Comparison of ENCODE assay signal across 16 mouse cellular contexts in the genomic region with DNA sequence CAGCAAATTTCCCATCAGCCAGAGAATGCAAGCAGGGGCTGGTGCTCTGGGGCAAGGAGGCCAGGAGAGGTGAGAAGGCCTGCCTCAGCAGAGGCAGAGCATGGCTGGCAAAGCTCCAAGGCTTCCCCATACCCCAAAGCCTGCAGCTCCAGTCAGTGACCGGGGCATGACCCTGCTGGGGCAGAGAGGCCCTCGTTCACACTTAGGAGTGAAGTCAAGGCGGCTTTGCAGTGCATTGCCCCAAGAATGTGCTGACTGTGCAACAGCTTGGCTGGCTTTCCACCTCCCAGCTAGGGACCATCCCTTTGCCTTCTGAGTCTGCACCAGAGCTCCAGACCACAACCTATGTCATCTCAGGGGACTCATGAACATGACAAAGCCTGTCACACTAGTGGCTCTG.
A peak's percentile ranks its signal among the peaks of the same experiment; 100 is the strongest.
DNase-seq lines count a peak whose midpoint lies in the region; ATAC-seq lines count a peak whose summit lies in the region.
"Had no signal": no experiment of that assay in that cellular context is flagged by ENCODE, and none has a peak within 500 bp of the region (broad histone marks: within the 10 kb centered on the region; RNA-seq: fewer than 3 reads in every experiment).

No protein-coding gene starts in this region.

- peaks cover 23% of the 10 kb centered on the region for H3K4me1 ChIP-seq in kidney, embryonic 16.5 days (ENCODE audit: insufficient read depth, low read length)

- peak; percentile 82 for ATAC-seq in kidney, embryonic 16.5 days (ENCODE audit: low FRiP score, low TSS enrichment)

- WGBS in kidney, embryonic 16.5 days: 17% methylated on average over 3 of the region's 3 CpGs

- no peak overlapping the region for H3K9ac ChIP-seq in kidney, embryonic 16.5 days (replicated peaks; ENCODE audit: low read length)
- H3K9ac ChIP-seq: stomach, embryonic 15.5 days had no signal

- H3K4me3 ChIP-seq in kidney, embryonic 16.5 days (ENCODE audit: low read length): no peak overlapping the region
- H3K4me3 ChIP-seq: erythroblast, embryonic 14.5 days; stomach, embryonic 15.5 days had no signal

- no peak overlapping the region for H3K27ac ChIP-seq in kidney, embryonic 16.5 days (ENCODE audit: low read length)
- H3K27ac ChIP-seq: macrophage; stomach, embryonic 15.5 days had no signal

- H3K4me2 ChIP-seq in kidney, embryonic 16.5 days (replicated peaks; ENCODE audit: low read depth, low read length): no peak overlapping the region
- H3K4me2 ChIP-seq: stomach, embryonic 15.5 days had no signal

- H3K9me3 ChIP-seq in kidney, embryonic 16.5 days (ENCODE audit: low read length): no peaks in the 10 kb centered on the region
- H3K9me3 ChIP-seq: stomach, embryonic 15.5 days had no signal

- peak; percentile 27 for DNase-seq in heart, postnatal 4 days
- DNase-seq in heart, adult 18-20 months: no peak
- DNase-seq in 3T3-L1 (ENCODE audit: low read depth, low spot score) (peak; percentile 13), NIH3T3 (ENCODE audit: low read depth) (peak; percentile 33)
- DNase-seq in spleen, postnatal 36 days (ENCODE audit: low spot score in 2 of 2): no peak
- no peak for DNase-seq in urinary bladder, adult 18-20 months (ENCODE audit: low spot score in 2 of 2)
- DNase-seq: adrenal gland, postnatal 14 days; cerebellum, postnatal 25 days; heart, postnatal 36 days; left cerebral cortex, postnatal 4 days; right cerebral cortex, postnatal 4 days; thymus, postnatal 4 days had no signal

- no peaks in the 10 kb centered on the region for H3K36me3 ChIP-seq in kidney, embryonic 16.5 days (ENCODE audit: insufficient read depth, low read length)
- H3K36me3 ChIP-seq: stomach, embryonic 15.5 days had no signal

- no peaks in the 10 kb centered on the region for H3K27me3 ChIP-seq in kidney, embryonic 16.5 days (ENCODE audit: insufficient read depth, low read length)
- H3K27me3 ChIP-seq: stomach, embryonic 15.5 days had no signal

Comparison
In these comparisons a context has a peak if more than half of its experiments do, and no peak if none do; other contexts are left out.
1. DNase-seq: peak in heart, postnatal 4 days (single experiment), 3T3-L1 (single experiment) and NIH3T3 (single experiment); none in heart, adult 18-20 months (0 of 2), spleen, postnatal 36 days (0 of 2) and urinary bladder, adult 18-20 months (0 of 2).